Mouse (Mus musculus): ENCODE results near the gene Parp12. TPM values are rescaled to one million over a fixed set of nuclear protein-coding genes. Genes with fewer than 3 reads are reported as not detected.

The Parp12 gene
- polyA plus RNA-seq, 1 experiment from 2014 or later, result 21.1 TPM

- 78% methylated on average over 9 of the region's 9 CpGs for WGBS
Measured at GRCm38 (mm10) chr6:39040451-39040850, 77.7 kb downstream of the Parp12 start.

More at GRCm38 (mm10) chr6:39040451-39040850, 77.7 kb downstream of the Parp12 start:
- TF ChIP-seq CTCF (IDR thresholded peaks at IDR 0.05; ENCODE audit: low read depth), result no peak
- no peaks in the 10 kb centered on the region for H3K9me3 ChIP-seq (ENCODE audit: control insufficient read depth)
- no peak overlapping the region for H3K27ac ChIP-seq (ENCODE audit: low read depth, low read length)
- ATAC-seq, result no peak
- no peak overlapping the region for H3K4me3 ChIP-seq (ENCODE audit: low read depth, low read length)
- no peak overlapping the region for H3K9ac ChIP-seq (ENCODE audit: low read depth, low read length)
- H3K27me3 ChIP-seq (replicated peaks; ENCODE audit: control insufficient read depth, insufficient read depth, low read length), result no peaks in the 10 kb centered on the region
- H3K4me1 ChIP-seq (replicated peaks; ENCODE audit: control insufficient read depth, insufficient read depth, low read length), result no peaks in the 10 kb centered on the region
- no peaks in the 10 kb centered on the region for H3K36me3 ChIP-seq (ENCODE audit: control insufficient read depth, insufficient read depth)
- H3K4me2 ChIP-seq (replicated peaks; ENCODE audit: low read depth), result no peak overlapping the region

Other genes with a start within 250 kb of the Parp12 start
- gene Tbxas1, start 242.9 kb downstream of the Parp12 start, polyA plus RNA-seq (2015; fragmentation: Nextera tagmentation; extraction: Ambion mirVana), result 2.1 and 2.9 TPM in 2 replicates
- 12.0 and 15.4 TPM in 2 replicates for gene Hipk2, start 242.2 kb downstream of the Parp12 start, polyA plus RNA-seq (2015; fragmentation: Nextera tagmentation; extraction: Ambion mirVana)
- gene Kdm7a, start 88.4 kb upstream of the Parp12 start, polyA plus RNA-seq (2015; fragmentation: Nextera tagmentation; extraction: Ambion mirVana), result 2.3 and 2.9 TPM in 2 replicates

All from intestine, postnatal 0 days (tissue).